Mouse (Mus musculus) thymus, postnatal 36 days (tissue): ENCODE results near the gene Cdc34.
A peak's percentile ranks its signal among the peaks of the same experiment; 100 is the strongest.

Source experiments
- DNase-seq, 2 experiments: peaks; one replicate each; pipeline ENCODE4 v3.0.0; 2022; ENCODE audit warnings: mixed read lengths in 2 of 2

Gene Cdc34

DNA sequence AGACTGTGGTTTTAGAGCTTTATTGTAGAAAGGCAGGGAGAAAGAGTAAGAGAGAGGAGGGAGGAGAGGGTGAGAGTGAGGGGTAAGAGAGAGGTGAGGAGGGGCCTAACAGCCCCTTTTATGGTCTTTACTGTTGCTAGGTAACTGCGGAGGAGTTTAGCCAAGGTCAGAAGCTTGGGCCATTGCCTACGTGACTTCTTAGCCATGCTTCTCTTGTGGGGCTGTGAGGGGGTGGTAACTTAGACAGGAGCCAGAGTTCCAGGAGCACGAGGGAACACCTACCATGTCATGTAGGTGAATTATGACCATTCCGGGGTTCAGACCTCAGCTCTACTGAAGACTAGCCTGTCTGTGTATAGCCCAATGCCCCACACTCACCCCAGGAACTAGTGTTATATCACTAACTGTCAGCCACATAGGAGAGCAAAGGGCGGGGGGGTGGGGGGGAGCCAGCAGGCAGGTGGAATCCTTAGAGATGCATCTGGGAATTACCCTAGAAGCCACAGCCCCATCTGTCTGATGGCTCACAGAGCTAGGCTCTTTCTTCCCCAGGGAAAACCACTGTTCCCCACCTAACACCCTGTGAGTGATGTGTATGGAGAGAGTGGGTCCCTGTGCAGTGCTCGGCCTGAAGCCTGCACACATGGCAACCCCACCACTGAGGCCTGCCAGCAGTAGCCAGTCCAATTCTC, 10.5 kb upstream of the Cdc34 start:
- no peak for DNase-seq

- no peak for DNase-seq
Observed at GRCm38 (mm10) chr10:79672088-79672455, 9.9 kb upstream of the Cdc34 start.

GRCm38 (mm10) chr10:79673054-79673453, 8.9 kb upstream of the Cdc34 start:
- no peak for DNase-seq

DNA sequence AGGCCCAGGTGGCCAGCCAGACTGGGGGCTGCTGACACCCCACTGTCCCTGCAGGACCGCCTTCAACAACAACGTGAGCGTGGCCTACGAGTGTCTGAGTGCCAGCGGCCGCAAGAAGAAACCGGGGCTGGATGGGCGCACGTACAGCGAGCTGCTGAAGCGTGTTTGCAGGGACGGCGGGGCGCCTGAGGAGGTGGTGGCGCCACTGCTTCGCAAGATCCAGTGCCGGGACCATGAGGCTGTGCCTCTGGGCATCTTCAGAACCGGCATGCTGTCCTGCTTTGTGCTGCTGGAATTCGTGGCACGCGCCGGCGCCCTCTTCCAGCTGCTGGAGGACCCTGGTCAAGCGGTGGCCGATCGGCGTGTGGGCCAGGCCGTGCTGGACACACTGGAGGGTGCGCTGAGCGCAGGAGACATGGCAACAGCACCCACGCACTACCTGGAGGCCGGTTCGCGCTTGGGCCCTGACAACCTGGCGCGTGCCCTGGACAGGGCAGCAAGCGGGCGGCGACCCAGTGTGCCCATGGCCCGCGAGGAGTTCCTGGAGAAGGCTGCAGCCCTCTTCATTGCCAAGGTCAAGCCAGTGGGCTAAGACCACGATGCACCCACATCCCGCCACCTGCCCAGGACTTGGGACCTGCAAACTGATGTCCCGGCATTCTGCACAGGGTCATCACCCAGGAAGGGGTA, 6.5 kb upstream of the Cdc34 start:
- no peak for DNase-seq

DNA sequence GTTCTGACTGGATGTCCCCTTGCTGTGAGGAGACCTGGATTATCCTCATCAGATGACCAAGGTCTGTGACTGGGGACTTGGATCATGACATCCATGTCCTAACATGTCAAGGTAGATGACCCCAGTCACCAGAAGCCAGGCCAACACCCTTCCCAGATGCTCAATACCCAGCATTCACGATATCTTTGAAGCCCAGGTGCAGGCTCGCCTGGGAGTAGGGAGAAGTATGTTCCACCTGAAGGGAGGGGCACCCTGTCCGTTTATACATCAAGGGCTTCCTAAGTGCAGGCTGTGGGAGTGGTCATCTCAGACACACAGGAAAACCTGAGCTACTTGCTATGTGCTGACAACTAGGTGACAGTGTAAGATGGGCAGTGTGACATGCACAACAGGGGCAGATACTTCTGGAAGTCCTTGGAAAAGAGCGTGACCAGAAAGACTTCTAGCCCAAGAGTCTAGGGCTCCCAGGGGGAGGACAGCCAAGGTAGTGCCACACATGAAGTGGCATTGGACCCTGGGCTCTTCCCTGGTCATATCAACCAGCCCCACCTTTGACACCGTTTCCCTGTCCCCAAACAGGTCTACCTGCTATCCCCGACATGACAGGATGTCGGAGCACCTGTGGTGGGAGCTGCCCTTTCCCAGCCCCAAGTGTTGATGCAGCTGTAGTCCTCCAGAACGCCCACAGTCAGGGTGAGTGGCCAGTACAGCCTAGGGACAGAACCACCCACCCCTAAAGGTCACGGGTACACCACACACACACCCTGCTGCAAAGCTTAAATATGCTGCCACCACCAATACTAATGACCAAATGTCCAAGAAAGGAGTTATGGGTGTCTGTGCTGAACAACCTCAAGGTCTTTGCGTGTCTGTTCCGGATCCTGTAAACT, 1.1 kb upstream of the Cdc34 start:
- DNase-seq, result peak in 1 of 2 experiments; percentile 56

DNA sequence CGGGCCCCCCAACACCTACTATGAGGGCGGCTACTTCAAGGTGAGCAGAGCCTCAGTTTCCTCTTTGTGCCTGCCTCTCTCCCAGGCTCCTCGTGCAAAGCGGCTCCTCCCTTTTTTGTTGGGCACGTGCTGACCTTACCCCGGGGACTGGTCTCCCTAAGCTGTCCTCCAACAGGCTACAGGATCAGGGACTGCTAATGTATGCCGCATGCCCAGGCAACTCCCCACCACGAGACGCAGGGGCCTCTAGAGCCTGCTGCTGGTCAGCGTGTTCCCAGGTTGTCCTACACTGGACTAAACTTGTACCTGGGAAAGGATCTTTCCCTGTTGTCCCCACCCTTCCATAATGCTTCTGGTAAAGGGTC, 538 bp downstream of the Cdc34 start:
- peak; percentile 36 to 61 for DNase-seq

GRCm38 (mm10) chr10:79682916-79683582, 1.1 kb downstream of the Cdc34 start:
- DNase-seq, result peak; percentile 66 to 75

- DNase-seq, result no peak
Observed at GRCm38 (mm10) chr10:79683726-79684640, 2.0 kb downstream of the Cdc34 start.

DNA sequence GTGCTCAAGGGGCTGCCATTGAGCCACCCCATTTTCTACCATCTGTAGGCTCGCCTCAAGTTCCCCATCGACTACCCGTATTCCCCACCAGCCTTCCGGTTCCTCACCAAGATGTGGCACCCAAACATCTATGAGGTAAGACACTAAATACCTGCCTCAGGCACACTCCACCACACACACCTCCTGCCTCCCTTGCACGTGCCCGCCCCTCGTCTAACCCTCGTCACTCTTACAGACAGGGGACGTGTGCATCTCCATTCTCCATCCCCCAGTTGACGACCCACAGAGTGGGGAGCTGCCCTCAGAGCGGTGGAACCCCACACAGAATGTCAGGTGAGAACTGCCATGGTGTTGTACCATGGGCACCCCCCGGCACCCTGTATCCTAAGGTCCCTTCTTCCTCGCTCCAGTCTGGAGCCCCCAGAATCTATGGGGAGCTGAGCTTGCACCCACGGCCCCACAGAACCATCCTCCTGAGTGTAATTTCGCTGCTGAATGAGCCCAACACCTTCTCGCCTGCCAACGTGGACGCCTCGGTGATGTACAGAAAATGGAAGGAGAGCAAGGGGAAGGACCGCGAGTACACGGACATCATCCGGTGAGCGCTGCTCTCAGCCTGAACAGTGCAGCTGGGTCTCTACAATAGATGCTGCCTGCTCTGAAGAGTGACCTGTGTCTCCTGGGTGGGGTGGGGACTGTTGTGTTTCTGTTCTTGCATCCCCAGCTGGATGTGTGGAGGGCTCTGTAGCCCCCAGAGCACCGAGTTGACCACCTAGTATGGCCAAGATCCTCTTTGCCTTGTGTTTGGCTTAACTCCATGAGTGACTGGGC, 3.0 kb downstream of the Cdc34 start:
- no peak for DNase-seq

GRCm38 (mm10) chr10:79686219-79686618, 4.2 kb downstream of the Cdc34 start:
- no peak for DNase-seq

DNA sequence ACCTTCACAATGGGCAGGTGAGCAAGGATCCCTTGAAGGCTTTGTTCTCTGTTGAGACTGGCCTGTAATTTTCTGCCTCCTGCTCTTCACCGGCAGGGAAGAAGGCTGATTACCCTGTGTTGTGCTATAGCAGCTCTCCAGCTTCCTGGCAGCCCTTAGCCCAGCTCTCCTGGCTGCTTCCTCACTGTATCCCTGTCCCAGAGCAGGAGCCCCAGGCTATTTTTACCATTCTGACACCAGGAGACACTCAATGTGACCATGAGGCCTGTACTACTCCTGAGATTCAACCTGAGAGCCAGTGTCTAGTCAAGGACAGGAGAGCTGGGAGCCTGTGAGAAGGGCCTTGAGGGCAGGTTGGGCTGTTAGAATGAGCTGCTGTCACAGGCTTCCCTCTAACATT, 4.7 kb downstream of the Cdc34 start:
- no peak for DNase-seq

DNA sequence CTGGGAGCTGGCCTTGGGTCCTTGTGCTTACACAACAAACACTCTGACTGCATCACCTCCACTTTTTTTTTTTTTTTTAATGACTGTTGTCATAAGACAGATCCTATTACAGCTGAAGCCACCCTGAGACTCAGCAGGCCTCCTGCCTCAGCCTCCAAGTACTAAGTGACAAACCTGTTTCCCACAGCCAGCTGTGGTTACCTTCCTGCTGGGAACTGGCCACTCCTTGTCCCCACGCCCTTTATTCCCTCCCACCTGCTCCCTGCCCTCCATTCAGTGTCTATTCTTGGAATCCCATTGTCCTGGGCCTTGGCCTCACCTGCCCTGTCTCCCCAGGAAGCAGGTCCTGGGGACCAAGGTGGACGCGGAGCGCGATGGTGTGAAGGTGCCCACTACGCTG, 5.5 kb downstream of the Cdc34 start:
- DNase-seq, result no peak

GRCm38 (mm10) chr10:79688720-79689119, 6.7 kb downstream of the Cdc34 start, which contains the start of gene Gzmm:
Gzmm (plus strand) TSS chr10:79689020.
- no peak for DNase-seq

DNA sequence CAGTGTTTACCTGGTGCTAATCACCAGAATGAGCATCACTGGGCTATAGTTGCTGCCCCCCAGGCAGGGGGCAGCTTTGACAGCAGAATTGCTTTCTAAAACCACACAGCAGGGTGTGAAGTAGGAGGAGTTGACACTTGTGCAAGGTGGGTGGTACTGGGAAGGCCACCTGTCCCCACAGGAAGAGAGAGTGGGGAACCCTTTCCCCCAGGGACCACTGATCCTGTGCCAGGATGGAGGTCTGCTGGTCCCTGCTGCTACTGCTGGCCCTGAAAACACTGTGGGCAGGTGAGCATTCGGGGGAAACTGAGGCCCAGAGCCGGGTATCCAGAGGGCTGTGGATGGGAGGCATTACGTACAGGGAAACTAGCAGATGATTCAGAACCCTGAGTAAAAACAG, 7.2 kb downstream of the Cdc34 start:
- no peak for DNase-seq

- DNase-seq, result no peak
Observed at GRCm38 (mm10) chr10:79691986-79692548, 10.1 kb downstream of the Cdc34 start.

DNA sequence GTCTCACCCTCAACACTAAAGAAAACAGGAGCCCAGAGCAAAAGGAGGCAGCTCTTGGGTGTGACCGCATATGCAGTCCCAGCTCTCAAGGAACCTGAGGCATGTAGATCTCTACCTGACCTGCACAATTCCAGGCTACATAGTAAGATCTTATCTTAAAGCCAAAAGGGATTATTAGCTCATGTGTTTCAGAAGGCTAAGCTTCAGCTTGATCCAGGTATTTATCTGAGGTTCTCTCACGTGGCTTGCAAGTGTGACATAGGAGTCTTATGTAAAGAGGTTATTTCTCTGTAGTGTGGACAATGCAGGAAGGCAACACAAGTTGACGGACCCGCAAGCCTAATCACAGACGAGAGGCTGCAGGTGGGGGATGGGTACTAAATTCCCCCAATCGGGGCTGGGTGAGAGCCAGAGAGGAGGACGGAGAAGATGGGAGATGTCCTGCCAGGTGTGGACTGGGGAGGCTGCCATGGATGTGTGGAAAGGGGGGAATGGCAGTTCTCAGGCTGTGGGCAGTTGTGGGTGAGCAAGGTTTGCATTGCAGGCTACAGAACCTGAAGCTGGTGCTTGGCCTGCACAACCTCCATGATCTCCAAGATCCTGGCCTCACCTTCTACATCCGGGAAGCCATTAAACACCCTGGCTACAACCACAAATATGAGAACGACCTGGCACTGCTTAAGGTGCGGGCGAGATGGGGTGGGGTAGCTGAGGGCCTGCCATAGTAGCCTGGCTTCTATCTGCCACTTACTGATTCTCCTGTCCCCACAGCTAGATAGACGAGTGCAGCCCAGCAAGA, 11.8 kb downstream of the Cdc34 start:
- no peak for DNase-seq

GRCm38 (mm10) chr10:79694379-79694655, 12.3 kb downstream of the Cdc34 start:
- DNase-seq, result no peak

DNA sequence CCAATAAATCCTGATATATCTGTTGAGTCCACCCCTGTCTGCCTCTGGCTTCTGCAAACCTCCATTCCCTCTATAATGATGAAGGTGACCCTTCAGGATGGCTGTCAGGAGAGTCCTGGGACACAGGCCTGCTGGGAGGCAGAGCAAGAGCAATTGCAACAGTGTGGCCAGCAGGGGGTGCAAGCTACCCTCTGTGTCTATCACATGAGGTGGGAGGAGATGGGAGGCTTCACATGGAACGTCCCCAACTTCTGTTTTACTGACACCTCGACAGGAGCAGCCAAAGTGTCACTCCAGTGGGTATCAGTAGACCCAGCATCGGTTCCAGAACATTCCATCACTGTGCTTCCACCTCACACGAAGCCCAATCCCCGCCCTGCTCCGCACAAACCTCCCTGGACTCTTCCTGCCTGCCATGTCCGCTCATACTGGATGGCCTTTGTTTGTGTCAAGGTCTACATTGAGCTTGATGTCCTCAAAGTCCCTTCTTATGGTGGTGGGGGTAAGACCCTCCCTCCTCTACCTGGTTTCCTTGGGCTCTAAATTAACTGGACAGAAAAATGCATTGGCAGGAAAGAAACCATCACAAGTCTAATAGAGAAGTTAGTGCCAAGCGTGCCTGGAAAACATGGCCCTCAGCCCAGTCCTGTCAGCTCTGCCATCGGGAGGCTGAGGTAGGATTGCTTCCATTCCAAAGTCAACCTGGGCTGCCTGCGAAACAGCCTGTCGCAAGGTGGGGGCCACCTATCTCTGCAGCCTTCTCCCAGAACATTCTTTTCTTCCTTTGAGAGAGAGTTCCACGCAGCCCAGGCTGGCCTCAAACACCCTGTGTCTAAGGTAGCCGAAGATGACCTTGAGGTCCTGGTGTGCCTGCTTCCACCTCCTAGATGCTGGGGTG, 13.5 kb downstream of the Cdc34 start:
- peak; percentile 72 to 74 for DNase-seq

- DNase-seq, result no peak
Observed at GRCm38 (mm10) chr10:79696129-79696651, 14.2 kb downstream of the Cdc34 start.
